Mouse (Mus musculus) retina, embryonic 14.5 days (tissue): ENCODE data around the gene Wdr45.
A peak's percentile ranks its signal among the peaks of the same experiment; 100 is the strongest.
"Not testable (repeated sequence)": the region's sequence is repeated elsewhere in the genome, so short reads cannot be mapped to it uniquely, and the experiment has no call there.

Experiments
- DNase-seq: peaks from one replicate; pipeline ENCODE4 v3.0.0-alpha.2; 2015; ENCODE audit warnings: low spot score

The Wdr45 gene

GRCm38 (mm10) chrX:7714135-7714899 lies at the start of gene Wdr45:
TSS of gene Wdr45 (plus strand) at chrX:7714333.
- DNase-seq, result peak; percentile 93

GRCm38 (mm10) chrX:7664791-7665190 lies 49.3 kb upstream of the Wdr45 start:
- DNase-seq, result no peak

GRCm38 (mm10) chrX:7665739-7666502 lies 48.2 kb upstream of the Wdr45 start:
- no peak for DNase-seq

GRCm38 (mm10) chrX:7670390-7670881 lies 43.7 kb upstream of the Wdr45 start:
- peak; percentile 59 for DNase-seq

- DNase-seq, result no peak
Measured at GRCm38 (mm10) chrX:7670921-7671623, 43.1 kb upstream of the Wdr45 start, which contains the start of gene Plp2. TSS of gene Plp2 (minus strand) at chrX:7671390.

GRCm38 (mm10) chrX:7672739-7673138 lies 41.4 kb upstream of the Wdr45 start:
- no peak for DNase-seq

- DNase-seq, result no peak
Measured at GRCm38 (mm10) chrX:7673578-7674281, 40.4 kb upstream of the Wdr45 start.

GRCm38 (mm10) chrX:7674284-7675000 lies 39.7 kb upstream of the Wdr45 start:
- DNase-seq, result no peak

- no peak for DNase-seq
Measured at GRCm38 (mm10) chrX:7675001-7675380, 39.1 kb upstream of the Wdr45 start.

GRCm38 (mm10) chrX:7678986-7679385 lies 35.1 kb upstream of the Wdr45 start:
- DNase-seq, result no peak

- peak; percentile 93 for DNase-seq
Measured at GRCm38 (mm10) chrX:7679405-7680056, 34.6 kb upstream of the Wdr45 start.

GRCm38 (mm10) chrX:7680057-7680412 lies 34.1 kb upstream of the Wdr45 start:
- no peak for DNase-seq

- no peak for DNase-seq
Measured at GRCm38 (mm10) chrX:7680864-7681263, 33.3 kb upstream of the Wdr45 start, which contains the start of gene Magix. TSS of gene Magix (minus strand) at chrX:7681251.

GRCm38 (mm10) chrX:7688321-7688720 lies 25.8 kb upstream of the Wdr45 start:
- no peak for DNase-seq

- no peak for DNase-seq
Measured at GRCm38 (mm10) chrX:7690486-7690885, 23.6 kb upstream of the Wdr45 start.

GRCm38 (mm10) chrX:7692862-7693261 lies 21.3 kb upstream of the Wdr45 start:
- DNase-seq, result peak; percentile 56

GRCm38 (mm10) chrX:7696520-7696919 lies 17.6 kb upstream of the Wdr45 start:
- no peak for DNase-seq

- DNase-seq, result peak; percentile 88
Measured at GRCm38 (mm10) chrX:7696954-7697381, 17.2 kb upstream of the Wdr45 start, which contains the start of gene Gpkow. TSS of gene Gpkow (plus strand) at chrX:7697131.

- DNase-seq, result not testable (repeated sequence)
Measured at GRCm38 (mm10) chrX:7713764-7714134, 384 bp upstream of the Wdr45 start.

GRCm38 (mm10) chrX:7716058-7716457 lies 1.9 kb downstream of the Wdr45 start:
- DNase-seq, result not testable (repeated sequence)
